Mouse (Mus musculus) kidney, adult 11 months (tissue): ENCODE measurements at regions not wholly inside any gene's neighbourhood (a gene's known extent, or its start where the extent isn't known, plus 50 kb on each side); places are given as distances from the start of the nearest gene placed in this dataset.

ENCODE experiments used
- DNase-seq: peaks from one replicate; pipeline ENCODE4 v3.0.0; 2022

DNA sequence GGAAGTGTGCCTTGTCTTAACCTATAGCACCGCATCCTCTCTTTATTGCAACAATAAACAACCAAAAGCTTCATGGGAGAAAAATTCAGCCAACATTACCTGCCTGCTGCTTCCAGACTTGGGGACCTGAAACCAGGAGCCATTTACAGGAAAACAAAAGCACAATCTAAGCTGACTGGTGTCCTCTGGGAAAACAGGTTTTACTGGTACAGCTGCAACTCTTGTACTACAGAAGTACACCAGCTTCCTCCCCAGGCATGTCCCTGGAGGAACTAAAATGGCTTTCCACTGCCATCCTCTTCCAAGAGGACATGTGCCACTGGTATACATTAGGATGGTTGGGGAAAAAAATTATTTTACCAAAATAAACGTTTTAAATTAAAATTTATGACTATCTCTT is 63.9 kb upstream of the Ptprk start:
- no peak for DNase-seq

DNA sequence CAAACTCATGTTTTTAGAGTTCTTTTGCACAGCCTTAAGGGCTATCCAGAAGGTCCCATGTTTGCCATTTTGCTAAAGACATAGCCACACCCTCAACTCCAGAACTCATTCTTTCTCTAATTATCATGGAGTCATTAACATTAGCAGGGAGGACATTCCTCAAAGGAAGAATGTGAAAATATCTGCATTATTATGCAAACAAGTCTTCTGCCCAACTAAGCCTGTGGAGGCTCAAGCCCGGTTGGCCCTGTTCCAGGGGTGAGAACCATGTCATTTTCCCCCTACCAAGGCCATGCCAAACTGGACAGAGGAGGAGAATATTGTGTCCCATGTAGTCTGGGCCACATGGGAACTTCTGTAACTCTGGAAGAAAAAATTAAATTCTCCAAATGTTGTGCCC is 62.5 kb upstream of the Ptprk start:
- DNase-seq: no peak

DNA sequence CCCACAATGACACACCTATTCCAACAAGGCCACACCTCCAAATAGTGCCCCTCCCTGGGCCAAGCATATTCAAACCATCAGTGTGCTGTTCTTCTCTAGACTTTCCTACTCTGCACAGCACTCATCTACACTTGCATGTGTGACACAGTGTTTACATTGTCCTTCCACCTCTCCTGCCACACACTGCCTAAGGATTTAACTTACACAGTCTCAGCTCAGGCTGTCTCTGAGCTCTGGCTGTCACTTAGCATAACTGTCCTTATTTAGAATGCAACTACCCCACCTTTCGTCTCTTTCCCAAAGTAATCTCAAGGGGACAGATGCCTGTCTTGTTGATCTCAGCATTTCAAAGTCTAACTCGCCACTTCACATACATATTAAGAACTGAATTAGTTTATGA is 61.2 kb upstream of the Ptprk start:
- no peak for DNase-seq

DNA sequence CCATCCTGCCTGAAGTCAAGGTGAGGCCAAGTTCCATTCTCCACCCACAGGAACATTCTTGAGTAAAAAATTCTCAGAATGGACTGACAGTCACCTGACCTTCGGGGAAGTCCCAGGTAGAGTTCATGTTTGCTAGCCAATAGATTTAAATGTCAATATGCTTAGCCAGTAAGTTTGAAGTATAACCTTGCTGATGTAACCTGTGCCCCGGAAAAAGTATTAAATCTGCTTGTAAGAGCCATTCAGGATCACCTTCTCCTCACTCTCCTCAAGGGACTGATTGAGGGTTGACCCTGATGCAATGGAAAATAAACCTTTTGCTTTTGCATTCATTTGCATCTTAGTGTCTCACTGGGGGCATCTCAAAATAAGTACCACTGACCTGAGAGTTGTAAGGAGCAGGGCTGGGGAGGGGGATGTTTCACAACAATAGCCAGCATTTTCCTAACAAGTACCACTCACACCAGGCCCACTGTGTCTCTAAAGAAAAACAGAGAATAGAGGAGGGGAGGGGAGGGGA is 60.3 kb upstream of the Ptprk start:
- no peak for DNase-seq
